Mouse (Mus musculus) lung, postnatal 10 days (tissue): ENCODE results near the gene P4ha1.
A peak's percentile ranks its signal among the peaks of the same experiment; 100 is the strongest.
"Not testable (repeated sequence)": the region's sequence is repeated elsewhere in the genome, so short reads cannot be mapped to it uniquely, and the experiment has no call there.

Source experiments
- DNase-seq: peaks from one replicate; pipeline ENCODE4 v3.0.0; 2021

The P4ha1 gene

GRCm38 (mm10) chr10:59323100-59323487 lies at the start of gene P4ha1:
P4ha1 (plus strand) TSS chr10:59323296.
- peak; percentile 99 for DNase-seq

DNA sequence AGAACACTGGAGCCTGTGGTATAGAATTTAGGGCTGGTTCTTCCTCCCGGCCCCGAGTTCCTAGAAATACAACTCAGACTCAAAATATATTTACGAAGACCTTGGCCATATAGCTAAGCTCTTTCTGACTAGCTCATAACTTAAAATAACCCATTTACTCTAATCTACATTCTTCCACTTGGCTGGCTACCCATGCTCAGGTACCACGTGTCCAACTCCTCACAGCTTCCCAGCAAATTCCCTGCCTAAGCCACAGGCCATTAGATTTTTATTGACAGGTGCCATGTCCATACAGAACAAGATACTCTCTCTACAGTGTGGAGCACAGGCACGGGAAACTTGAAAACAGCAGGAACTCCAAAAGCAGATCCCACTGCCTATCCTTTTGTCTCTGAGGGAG lies 47.4 kb upstream of the P4ha1 start:
- DNase-seq = no peak

DNA sequence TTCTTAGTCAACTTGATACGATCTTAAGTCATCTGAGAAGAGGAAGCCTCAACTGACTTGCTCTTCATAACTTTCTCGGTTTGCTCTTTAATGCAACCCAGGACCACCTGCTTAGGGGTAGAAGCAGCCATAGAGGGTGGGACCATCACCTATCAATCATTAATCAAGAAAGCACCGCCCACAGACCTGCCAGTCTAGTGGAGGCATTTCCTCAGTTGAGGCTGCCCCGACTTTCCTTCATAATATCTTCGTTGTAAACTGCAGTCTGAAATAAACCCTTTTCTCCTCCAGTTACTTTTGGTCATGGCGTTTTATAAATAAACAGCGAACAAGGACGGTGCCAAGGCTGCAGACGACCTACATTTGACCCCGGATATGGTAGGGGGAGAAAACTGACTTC lies 46.0 kb upstream of the P4ha1 start:
- no peak for DNase-seq

GRCm38 (mm10) chr10:59277729-59278475 lies 45.2 kb upstream of the P4ha1 start:
- no peak for DNase-seq

DNA sequence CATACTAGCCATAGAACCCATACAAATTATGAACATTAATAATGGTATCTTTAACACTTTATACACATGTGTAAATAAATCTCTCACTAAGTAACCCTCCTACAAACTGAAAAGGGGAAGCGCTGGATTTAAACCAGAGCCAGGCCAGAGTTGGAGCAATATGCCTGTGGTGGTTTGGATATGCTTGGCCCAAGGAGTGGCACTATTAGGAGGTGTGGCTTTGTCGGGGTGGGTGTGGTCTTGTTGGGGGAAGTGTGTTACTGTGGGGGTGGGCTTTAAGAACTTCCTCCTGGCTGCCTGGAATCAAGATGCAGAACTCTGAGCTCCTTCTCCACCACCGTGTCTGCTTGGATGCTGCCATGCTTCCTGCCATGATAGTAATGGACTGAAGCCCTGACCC lies 39.9 kb upstream of the P4ha1 start:
- DNase-seq = no peak

GRCm38 (mm10) chr10:59283749-59284148 lies 39.3 kb upstream of the P4ha1 start:
- DNase-seq = no peak

GRCm38 (mm10) chr10:59285530-59285929 lies 37.6 kb upstream of the P4ha1 start:
- peak; percentile 44 for DNase-seq

- no peak for DNase-seq
Observed at GRCm38 (mm10) chr10:59287251-59287650, 35.8 kb upstream of the P4ha1 start.

DNA sequence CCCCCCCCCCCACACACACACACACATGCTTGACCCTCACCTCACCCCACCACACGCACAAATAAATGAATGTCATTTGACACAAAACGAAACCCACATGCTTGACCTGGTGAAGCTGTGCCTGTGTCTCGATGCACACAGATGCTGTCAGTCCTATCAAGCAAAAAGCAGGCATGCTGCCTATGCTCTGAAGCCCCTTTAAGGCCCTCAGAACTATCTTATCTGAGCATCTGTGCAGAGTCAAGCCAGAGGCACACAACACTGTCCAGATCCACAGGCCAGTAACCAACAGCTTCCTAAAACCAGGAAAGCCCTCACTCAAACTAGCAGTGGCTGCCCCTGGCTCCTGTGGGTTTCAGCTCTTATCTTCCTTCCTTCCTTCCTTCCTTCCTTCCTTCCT lies 35.4 kb upstream of the P4ha1 start:
- DNase-seq = no peak

DNA sequence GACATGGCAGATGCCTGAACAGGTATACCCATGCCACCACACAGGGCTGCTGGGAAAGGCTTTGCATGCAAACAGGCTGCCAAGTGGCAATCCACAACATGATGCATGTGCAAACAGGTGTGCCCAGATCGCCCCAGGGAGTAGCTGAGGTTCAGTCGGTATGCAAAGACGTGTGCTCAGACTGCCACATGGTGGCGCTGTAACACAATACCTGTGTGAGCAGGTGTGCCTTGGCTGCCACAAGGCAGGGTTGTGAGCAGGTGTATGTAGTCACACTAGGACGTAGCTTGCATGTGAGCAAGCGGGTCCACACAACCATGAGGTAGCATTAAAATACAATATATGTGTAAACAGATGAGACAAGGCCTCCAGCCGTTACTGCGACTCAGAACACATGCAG lies 34.0 kb upstream of the P4ha1 start:
- DNase-seq = no peak

GRCm38 (mm10) chr10:59291536-59291935 lies 31.6 kb upstream of the P4ha1 start:
- no peak for DNase-seq

GRCm38 (mm10) chr10:59292079-59292478 lies 31.0 kb upstream of the P4ha1 start:
- no peak for DNase-seq

DNA sequence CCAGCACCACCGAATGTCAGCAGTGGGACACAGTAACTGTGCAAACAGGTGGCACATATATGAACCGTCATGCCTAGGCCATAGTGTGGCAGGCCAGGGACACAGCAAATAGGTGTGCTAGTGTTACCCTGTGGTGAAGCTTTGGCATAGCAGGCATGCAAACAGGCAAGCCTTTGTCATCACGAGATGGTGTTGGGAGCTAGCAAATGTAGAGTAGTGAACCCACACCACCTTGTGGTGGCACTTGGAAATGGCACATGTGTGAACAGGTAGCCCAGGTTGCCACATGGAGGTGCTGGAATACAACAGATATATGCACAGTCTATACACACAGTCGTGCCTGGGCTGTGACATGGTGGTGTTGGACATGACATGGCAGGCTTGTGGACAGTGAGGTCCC lies 30.5 kb upstream of the P4ha1 start:
- peak; percentile 89 for DNase-seq

- DNase-seq = peak; percentile 76
Observed at GRCm38 (mm10) chr10:59295241-59295811, 27.8 kb upstream of the P4ha1 start.

DNA sequence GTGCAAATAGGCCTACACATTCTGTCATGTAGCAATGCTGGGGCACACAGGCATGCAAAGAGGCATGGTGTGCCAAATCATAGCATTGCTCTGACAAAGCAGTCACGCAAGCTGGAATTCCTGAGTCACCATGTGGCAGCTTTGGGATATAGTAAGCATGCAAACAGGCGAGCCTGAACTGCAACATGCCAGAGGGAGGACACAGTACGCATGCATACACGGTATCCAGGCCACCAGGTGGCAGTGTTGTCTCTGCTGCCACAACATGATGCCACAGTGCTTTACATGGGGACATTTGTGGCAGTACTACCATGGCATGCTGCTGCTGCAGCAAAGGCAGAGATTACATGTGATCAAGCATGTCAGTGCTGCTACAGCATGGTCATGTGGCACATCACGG lies 26.8 kb upstream of the P4ha1 start:
- peak; percentile 88 for DNase-seq

DNA sequence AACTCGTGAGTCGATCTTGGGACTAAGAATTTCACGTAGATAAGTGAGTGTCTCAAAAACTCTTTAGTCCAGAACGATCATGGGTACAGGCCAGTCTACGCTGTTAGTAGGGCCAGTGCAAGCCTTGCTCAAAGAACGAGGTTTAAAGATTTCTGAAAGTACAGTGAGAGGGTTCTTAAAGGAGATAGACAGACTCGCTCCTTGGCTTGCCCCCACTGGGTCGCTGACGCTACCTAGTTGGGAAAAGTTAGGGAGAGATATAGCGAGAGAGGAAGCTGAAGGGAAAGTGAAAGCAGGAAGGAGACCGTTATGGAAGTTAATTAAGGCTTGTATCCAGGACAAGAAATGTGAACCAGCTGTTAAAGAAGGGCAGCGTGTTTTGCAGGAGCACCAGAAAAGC lies 20.4 kb upstream of the P4ha1 start:
- not testable (repeated sequence) for DNase-seq

GRCm38 (mm10) chr10:59308993-59309715 lies 13.9 kb upstream of the P4ha1 start:
- peak; percentile 64 for DNase-seq

- DNase-seq = no peak
Observed at GRCm38 (mm10) chr10:59310124-59310523, 13.0 kb upstream of the P4ha1 start.

GRCm38 (mm10) chr10:59310691-59311457 lies 12.2 kb upstream of the P4ha1 start:
- peak; percentile 82 for DNase-seq

- DNase-seq = no peak
Observed at GRCm38 (mm10) chr10:59311881-59312280, 11.2 kb upstream of the P4ha1 start.

- DNase-seq = no peak
Observed at GRCm38 (mm10) chr10:59321112-59321511, 2.0 kb upstream of the P4ha1 start.

DNA sequence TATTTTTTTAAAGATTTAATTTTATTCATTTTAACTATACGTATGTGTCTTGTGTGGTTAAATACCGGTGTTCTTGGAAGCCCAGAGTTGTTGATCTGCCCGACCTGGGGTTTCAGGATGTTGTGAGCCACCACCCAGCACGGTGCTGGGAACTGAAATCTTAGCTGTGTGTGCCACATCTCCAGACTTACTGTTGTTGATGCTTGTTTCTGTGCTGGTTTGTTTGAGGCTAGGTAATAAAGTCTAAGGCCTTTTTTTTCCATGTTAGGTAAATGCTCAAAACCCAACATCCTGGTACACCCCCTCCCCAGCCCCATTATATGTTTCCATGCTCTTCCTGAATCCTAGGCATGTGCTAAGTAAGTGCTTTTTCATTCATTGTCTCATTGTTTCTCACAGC lies 825 bp upstream of the P4ha1 start:
- DNase-seq = no peak

DNA sequence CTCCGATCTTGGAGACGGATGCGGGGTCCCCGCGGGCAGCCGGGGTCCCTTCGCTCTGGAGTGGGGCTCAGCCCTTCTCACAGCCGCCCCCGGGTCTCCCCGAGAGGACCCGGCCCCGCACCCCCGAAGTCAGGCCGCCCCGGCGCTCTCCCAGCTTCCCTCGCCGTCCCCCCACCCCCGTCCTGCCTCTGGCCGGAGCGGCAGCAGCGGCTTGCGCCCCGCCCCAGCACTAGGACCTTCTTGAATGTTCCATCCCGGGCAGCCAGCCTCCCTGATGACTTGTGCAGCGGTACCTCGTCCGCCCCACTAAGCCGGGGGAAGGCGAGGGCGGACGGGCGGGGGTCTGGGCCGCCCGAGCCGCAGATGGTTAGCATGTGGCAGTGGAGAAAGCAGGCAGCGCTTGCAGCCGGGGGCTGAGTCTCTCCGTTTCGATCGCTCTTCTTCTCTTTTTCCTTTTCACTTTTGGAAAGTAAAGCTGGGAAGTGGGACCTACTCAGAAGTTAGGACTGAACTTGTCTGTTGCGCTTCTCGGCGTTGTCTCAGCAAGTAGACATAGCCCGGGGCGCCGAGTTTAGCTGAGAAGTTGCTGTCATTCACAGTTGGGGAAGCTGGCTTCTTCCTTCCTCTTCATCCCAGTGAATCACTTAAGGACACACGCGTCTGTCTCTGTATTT lies 529 bp downstream of the P4ha1 start:
- DNase-seq = peak; percentile 85
